Mouse (Mus musculus) lung, adult 2 months (tissue): ENCODE results near the gene Tfip11.

ENCODE experiments used
- CTCF ChIP-seq: fragments of 200-500 bp; IDR thresholded peaks from 2 replicates; pipeline ENCODE4 v1.5.1; 2011; ENCODE audit warnings: mild to moderate bottlenecking, low read length, control low read depth; ENCODE audit not compliant: insufficient read depth
- POLR2A ChIP-seq: fragments of 200-500 bp; IDR thresholded peaks from 2 replicates; pipeline ENCODE4 v1.6.1; 2011; ENCODE audit warnings: low read depth, mild to moderate bottlenecking, control low read depth, low read length, borderline replicate concordance; ENCODE audit errors: extremely low read depth

- no peak for TF ChIP-seq CTCF
- TF ChIP-seq POLR2A, result no peak
These were observed 56.6 kb downstream of the Tfip11 start for GRCm38 (mm10) chr5:112382641-112383330.
